Mouse (Mus musculus) limb, embryonic 11.5 days (tissue): ENCODE results near the gene Nfkbiz. TPM values are rescaled to one million over a fixed set of nuclear protein-coding genes. Genes with fewer than 3 reads are reported as not detected.
A peak's percentile ranks its signal among the peaks of the same experiment; 100 is the strongest.

Experiments
- ATAC-seq: fragments of 200-750 bp; cut with Nextera tagmentation; 2 replicates; pipeline ENCODE4 v1.8.0; 2017; ENCODE audit warnings: low read depth; ENCODE audit not compliant: insufficient number of reproducible peaks, low FRiP score, low TSS enrichment
- DNase-seq: peaks from one replicate; pipeline ENCODE4 v3.0.0-alpha.2; 2015; ENCODE audit warnings: low spot score
- H3K27ac ChIP-seq: fragments of 300-500 bp; sonication (generic); replicated peaks from 2 replicates; pipeline ENCODE4 v1.5.1; 2014; ENCODE audit warnings: low read depth, mild to moderate bottlenecking, low read length
- H3K27me3 ChIP-seq: fragments of 300-500 bp; sonication (generic); 2 replicates; pipeline ENCODE4 v1.6.1; 2014; ENCODE audit warnings: mild to moderate bottlenecking, low read length, mixed read lengths; ENCODE audit not compliant: control insufficient read depth, insufficient read depth
- H3K36me3 ChIP-seq: fragments of 300-500 bp; sonication (generic); 2 replicates; pipeline ENCODE4 v1.6.1; 2014; ENCODE audit warnings: mild to moderate bottlenecking, low read length, moderate library complexity, mixed read lengths; ENCODE audit not compliant: control insufficient read depth, insufficient read depth
- H3K4me1 ChIP-seq: fragments of 300-500 bp; sonication (generic); 2 replicates; pipeline ENCODE4 v1.6.1; 2014; ENCODE audit warnings: low read length, mixed read lengths; ENCODE audit not compliant: control insufficient read depth, insufficient read depth
- H3K4me2 ChIP-seq: fragments of 300-500 bp; sonication (generic); 2 replicates; pipeline ENCODE4 v1.6.1; 2014; ENCODE audit warnings: low read depth, mild to moderate bottlenecking, moderate library complexity; ENCODE audit not compliant: severe bottlenecking
- H3K4me3 ChIP-seq: fragments of 300-500 bp; sonication (generic); 2 replicates; pipeline ENCODE4 v1.5.1; 2014; ENCODE audit warnings: low read depth, low read length
- H3K9ac ChIP-seq: fragments of 300-500 bp; sonication (generic); 2 replicates; pipeline ENCODE4 v1.6.1; 2014; ENCODE audit warnings: mild to moderate bottlenecking, low read length
- H3K9me3 ChIP-seq: fragments of 300-500 bp; sonication (generic); 2 replicates; pipeline ENCODE4 v1.6.1; 2016; ENCODE audit warnings: low read length; ENCODE audit not compliant: control insufficient read depth
- WGBS: fragments of 180-500 bp; shearing (Covaris S2); extraction: QIAGEN DNeasy Blood & Tissue Kit; methylation state at CpG from one replicate; pipeline ENCODE4 v1.1.7; 2014; 5-methylcytosine and 5-hydroxymethylcytosine counted together
- polyA plus RNA-seq: library from polyadenylated mRNA; unstranded; fragments of >200 nt; fragmentation: Nextera tagmentation; extraction: Ambion mirVana; gene quantifications from 2 replicates; pipeline ENCODE4 v1.2.1, GENCODE M21; 2014

Gene Nfkbiz
- polyA plus RNA-seq, 1 experiment from 2014 or later = 4.1 TPM

DNA sequence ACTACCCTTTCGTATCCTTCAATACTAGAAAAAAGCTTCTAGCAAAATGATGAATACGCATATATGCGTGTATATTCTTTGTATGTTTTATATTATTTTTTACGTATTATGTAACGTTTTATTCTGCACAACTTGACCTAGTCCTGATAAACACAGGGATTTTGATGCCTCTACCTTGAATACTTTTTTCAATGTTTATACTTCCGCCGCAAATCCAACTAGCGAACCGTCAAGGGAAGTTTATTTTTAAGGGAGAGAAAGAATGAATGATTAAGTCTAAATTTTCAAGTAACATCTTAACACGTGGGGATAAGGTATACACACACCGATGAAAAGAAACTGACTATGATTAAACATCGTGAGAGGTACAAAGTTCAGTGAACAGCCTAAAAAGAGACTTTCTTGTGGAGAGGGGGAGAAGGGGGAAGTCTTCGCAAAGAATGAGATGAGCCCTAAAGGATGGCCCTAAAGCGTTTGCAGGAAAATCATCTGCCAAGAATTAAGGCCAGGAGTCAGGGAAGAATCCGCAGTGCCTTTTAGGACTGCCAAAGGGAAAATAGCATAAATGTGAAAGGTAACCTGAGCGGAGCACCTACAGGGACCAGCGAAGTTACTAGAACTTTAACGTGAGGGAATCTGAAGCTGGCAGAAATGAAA, 15.8 kb downstream of the Nfkbiz start:
- no peaks in the 10 kb centered on the region for H3K9me3 ChIP-seq
- peaks cover 6% of the 10 kb centered on the region for H3K4me1 ChIP-seq
- no peak overlapping the region for H3K27ac ChIP-seq

GRCm38 (mm10) chr16:55821997-55822740, 16.5 kb downstream of the Nfkbiz start:
- DNase-seq (peak; percentile 91), ATAC-seq (peak; percentile 96)
- WGBS = under 1% methylated on average over 67 of the region's 67 CpGs
- Histone ChIP-seq H3K36me3 (peaks cover 3% of the 10 kb centered on the region; the same call in 1 of the 2 replicates), H3K4me3 (peak overlapping the region; percentile 79), H3K27me3 (no peaks in the 10 kb centered on the region), H3K4me2 (peak overlapping the region; percentile 94), H3K27ac (peak overlapping the region; percentile 73), H3K9me3 (no peaks in the 10 kb centered on the region), H3K9ac (peak overlapping the region; percentile 77), H3K4me1 (peaks cover 6% of the 10 kb centered on the region)

More for the DNA sequence above, 15.8 kb downstream of the Nfkbiz start:
- Histone ChIP-seq H3K36me3 (peaks cover under 1% of the 10 kb centered on the region; the same call in 1 of the 2 replicates), H3K9ac (no peak overlapping the region), H3K4me3 (peak overlapping the region; percentile 79), H3K27me3 (no peaks in the 10 kb centered on the region), H3K4me2 (peak overlapping the region; percentile 94)
- 40% methylated on average over 18 of the region's 18 CpGs for WGBS
- ATAC-seq (no peak), DNase-seq (no peak)

- H3K9me3 ChIP-seq = no peaks in the 10 kb centered on the region
- ATAC-seq = peak; percentile 15; the same call in 1 of the 2 replicates
- H3K4me2 ChIP-seq = peak overlapping the region; percentile 94
- WGBS = under 1% methylated on average over 40 of the region's 40 CpGs
- peaks cover 3% of the 10 kb centered on the region for H3K36me3 ChIP-seq
- H3K4me1 ChIP-seq = peaks cover 6% of the 10 kb centered on the region
- H3K27ac ChIP-seq = peak overlapping the region; percentile 36; the same call in 1 of the 2 replicates
- H3K9ac ChIP-seq = peak overlapping the region; percentile 71
- no peaks in the 10 kb centered on the region for H3K27me3 ChIP-seq
- peak overlapping the region; percentile 79 for H3K4me3 ChIP-seq
- no peak for DNase-seq
Measured at GRCm38 (mm10) chr16:55821571-55821981, 17.1 kb downstream of the Nfkbiz start.

- peak; percentile 27 for DNase-seq
- H3K4me1 ChIP-seq = peaks cover 6% of the 10 kb centered on the region
Measured at GRCm38 (mm10) chr16:55820916-55821570, 17.7 kb downstream of the Nfkbiz start.

GRCm38 (mm10) chr16:55820161-55820915, 18.4 kb downstream of the Nfkbiz start:
- peaks cover 11% of the 10 kb centered on the region for H3K36me3 ChIP-seq
- H3K4me1 ChIP-seq = peaks cover 6% of the 10 kb centered on the region
- H3K27ac ChIP-seq = no peak overlapping the region
- H3K9me3 ChIP-seq = no peaks in the 10 kb centered on the region
- 55% methylated on average over 13 of the region's 13 CpGs for WGBS
- ATAC-seq (no peak), DNase-seq (no peak)
- H3K4me2 ChIP-seq = peak overlapping the region; percentile 94
- H3K9ac ChIP-seq = peak overlapping the region; percentile 71; the same call in 1 of the 2 replicates
- H3K4me3 ChIP-seq = peak overlapping the region; percentile 79
- H3K27me3 ChIP-seq = no peaks in the 10 kb centered on the region

More at GRCm38 (mm10) chr16:55820916-55821570, 17.7 kb downstream of the Nfkbiz start:
- peaks cover 5% of the 10 kb centered on the region for H3K36me3 ChIP-seq
- H3K9ac ChIP-seq = peak overlapping the region; percentile 71
- 15% methylated on average over 20 of the region's 20 CpGs for WGBS
- no peaks in the 10 kb centered on the region for H3K9me3 ChIP-seq
- H3K4me3 ChIP-seq = peak overlapping the region; percentile 79
- H3K4me2 ChIP-seq = peak overlapping the region; percentile 94
- H3K27ac ChIP-seq = no peak overlapping the region
- no peaks in the 10 kb centered on the region for H3K27me3 ChIP-seq
- no peak for ATAC-seq

GRCm38 (mm10) chr16:55819186-55819861, 19.4 kb downstream of the Nfkbiz start:
- Histone ChIP-seq H3K9ac (no peak overlapping the region), H3K4me3 (no peak overlapping the region), H3K36me3 (peaks cover 12% of the 10 kb centered on the region), H3K4me2 (no peak overlapping the region), H3K27me3 (no peaks in the 10 kb centered on the region), H3K9me3 (no peaks in the 10 kb centered on the region), H3K4me1 (peaks cover 6% of the 10 kb centered on the region), H3K27ac (no peak overlapping the region)
- no peak for ATAC-seq
- WGBS = 88% methylated on average over 15 of the region's 15 CpGs
- DNase-seq = no peak

DNA sequence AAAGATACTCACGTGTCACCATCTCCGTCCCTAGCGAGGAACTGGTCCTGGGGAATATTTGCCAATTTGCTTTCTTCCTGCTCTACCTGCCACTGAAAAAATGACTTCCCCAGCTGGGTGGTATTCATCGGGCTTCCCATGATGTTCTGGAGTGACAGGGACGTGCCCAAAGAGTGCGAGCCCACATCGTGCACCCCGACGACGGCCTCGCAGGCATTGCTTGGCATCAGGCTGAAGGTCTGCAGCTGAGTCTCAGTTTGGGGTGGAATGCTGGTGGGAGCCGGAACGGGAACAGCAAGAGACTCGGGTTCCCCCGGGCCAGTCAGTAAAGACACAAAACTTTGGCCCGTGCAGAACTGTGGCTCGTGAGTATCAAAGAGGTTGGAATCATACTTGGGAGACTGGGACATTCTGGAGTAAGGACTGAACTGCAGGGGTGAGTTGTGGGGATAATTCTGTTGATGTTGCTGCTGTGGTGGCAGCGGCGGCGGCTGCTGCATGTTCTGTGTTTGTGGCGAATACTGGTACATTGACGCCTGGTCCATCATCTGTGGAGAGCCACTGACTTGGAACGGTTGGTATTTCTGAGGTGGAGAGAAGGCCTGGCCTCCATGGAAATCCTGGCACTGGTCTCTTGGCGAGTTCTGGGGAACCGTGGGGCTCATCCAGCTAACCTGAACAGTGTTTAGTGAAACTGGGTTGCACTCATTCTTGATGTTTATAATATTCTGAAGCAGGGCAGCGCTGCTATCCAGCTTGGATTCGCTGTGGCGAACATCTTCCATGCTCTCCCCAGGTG, 20.8 kb downstream of the Nfkbiz start:
- Histone ChIP-seq H3K9ac (no peak overlapping the region), H3K4me1 (no peaks in the 10 kb centered on the region; the same call in 1 of the 2 replicates), H3K4me3 (no peak overlapping the region), H3K9me3 (no peaks in the 10 kb centered on the region), H3K4me2 (no peak overlapping the region), H3K36me3 (peaks cover 19% of the 10 kb centered on the region), H3K27ac (no peak overlapping the region), H3K27me3 (no peaks in the 10 kb centered on the region)
- DNase-seq = no peak
- 96% methylated on average over 28 of the region's 28 CpGs for WGBS
- no peak for ATAC-seq
